Mouse (Mus musculus) heart, postnatal 36 days (tissue): ENCODE results near the gene Kctd5. TPM values are rescaled to one million over a fixed set of nuclear protein-coding genes. Genes with fewer than 3 reads are reported as not detected.

Source experiments
- DNase-seq, 2 experiments: peaks; one replicate each; pipeline ENCODE4 v3.0.0; 2021 to 2022
- intact Hi-C: fragments of 180-260 bp; cut with DNase I; formaldehyde crosslinking; loops from one replicate; pipeline ENCODE4 v1.15.1; 2025
- total RNA-seq, 2 experiments: library from RNA; stranded (reverse); gene quantifications; 2 replicates each; pipeline ENCODE4 v1.2.3; 2021

Kctd5 gene
- total RNA-seq, 2 experiments from 2014 or later = 8.8 to 11.4 TPM

DNA sequence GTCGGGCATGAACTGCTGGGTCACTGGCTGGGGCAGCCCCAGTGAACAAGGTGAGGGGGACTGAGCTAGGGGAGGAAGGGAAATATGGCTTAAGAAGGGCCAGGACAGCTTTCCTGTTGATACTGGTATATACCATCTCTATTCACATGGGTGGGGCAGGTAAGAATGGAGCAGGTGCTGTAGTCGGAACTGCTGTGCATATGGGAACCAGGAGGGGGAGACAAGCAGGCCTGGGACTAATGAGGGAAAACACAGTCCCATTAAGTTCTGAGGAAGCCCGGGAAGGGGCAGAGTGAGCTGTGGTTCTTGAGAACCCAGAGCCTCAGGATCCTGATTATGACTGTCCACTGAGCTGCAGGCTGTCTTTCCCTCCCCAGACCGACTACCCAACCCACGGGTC is 28.8 kb downstream of the Kctd5 start:
- intact Hi-C loops = no loop called here
- DNase-seq = no peak

DNA sequence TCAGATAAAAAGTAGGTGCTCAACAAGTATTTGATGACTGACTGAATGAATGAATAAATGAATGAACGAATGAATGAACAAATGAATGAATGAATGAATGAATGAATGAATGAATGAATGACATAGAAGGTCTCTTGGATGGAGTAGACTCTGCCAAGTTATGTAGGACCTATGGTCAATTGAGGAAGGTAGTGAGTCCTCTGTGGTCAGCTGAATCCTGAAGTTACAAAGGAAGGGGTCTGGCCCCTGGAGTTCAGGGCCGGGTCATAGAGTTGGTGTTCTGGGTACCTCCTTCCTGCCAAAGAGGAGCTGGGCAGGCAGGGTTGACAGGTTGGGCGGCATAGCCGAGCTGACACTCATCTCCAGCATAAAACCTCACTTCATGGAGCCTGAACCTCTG is 35.4 kb downstream of the Kctd5 start, which contains the start of gene Prss27:
Gene Prss27 (plus strand): TSS at position 301 of the 400 bp plus-strand sequence.
- intact Hi-C loops = no loop called here
- DNase-seq = no peak

DNA sequence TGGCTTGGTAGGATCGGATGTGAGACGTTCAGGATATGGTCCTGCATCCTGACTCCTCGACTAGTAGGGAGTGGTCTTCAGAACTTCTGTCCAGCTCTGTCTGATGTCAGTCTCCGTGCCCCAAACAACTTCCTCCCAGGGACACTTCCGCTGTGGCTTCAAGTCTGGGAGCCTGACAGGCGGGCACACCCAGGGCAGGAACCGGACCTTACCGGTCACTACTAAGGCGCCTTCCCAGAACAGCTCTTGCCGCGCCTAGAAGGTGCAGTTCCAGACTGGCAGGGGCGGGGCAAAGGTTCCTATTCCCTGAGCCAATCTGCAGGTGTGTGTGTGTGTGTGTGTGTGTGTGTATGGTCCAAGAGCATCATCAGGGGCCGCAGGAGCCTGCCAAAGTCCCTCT is 35.9 kb downstream of the Kctd5 start:
- intact Hi-C loops = no loop called here
- DNase-seq = no peak

DNA sequence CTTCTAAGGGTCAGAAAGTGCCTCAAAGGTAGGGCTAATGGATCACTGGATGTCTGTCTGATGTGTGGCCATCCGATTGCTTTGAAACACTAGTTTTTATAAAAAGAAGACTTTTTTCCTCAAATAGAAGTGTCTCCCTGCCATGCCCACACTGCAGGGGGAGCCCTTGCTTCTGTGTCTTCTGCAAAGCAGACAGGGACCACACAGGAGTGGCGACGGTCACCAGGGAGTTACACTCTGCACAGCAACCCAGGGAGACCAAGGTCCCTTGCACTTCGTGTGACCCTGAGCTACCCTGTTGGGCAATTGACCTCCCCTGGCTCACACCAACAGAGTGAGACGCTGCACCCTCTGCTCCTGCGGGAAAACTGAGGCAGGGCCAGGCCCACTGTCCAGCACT is 36.3 kb downstream of the Kctd5 start:
- DNase-seq = no peak
- intact Hi-C loops = no loop called here

DNA sequence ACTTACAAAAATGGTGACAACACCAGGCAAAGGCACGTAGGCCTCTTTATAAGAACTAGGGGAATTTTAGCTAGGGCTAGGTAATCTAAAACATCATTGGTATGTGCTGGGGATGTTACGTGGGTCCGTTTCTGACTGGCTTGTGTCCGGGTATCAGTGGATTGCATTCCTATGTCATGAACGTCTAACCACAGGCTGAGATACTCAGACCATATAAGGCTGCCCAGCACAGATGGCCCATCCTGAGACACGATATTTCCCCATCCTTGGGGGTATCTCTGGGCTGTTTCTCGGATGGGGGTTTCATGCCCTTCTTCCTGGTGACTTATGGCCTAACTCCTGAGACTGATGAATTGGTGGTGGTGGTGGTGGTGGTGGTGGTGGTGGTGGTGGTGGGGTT is 38.2 kb downstream of the Kctd5 start:
- intact Hi-C loops = no loop called here

DNA sequence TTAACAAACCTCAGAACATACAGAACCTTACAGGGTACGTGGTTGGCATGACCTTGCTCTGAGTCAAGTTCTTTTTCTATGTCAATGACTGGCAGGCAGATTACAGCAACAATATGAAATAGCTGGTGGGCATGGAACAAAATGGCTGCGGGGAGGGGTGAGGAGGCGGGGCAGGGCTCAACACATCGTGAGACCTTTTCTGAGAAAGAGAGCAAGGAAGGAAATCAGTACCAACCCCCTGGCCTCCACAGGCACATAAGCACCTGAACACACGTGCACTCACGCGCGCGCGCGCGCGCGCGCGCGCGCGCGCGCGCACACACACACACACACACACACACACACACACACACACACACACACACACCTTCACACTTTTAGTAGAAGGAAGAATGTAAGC is 42.7 kb downstream of the Kctd5 start:
- DNase-seq = no peak
- intact Hi-C loops = no loop called here

More for the DNA sequence above, 38.2 kb downstream of the Kctd5 start:
- DNase-seq = no peak

DNA sequence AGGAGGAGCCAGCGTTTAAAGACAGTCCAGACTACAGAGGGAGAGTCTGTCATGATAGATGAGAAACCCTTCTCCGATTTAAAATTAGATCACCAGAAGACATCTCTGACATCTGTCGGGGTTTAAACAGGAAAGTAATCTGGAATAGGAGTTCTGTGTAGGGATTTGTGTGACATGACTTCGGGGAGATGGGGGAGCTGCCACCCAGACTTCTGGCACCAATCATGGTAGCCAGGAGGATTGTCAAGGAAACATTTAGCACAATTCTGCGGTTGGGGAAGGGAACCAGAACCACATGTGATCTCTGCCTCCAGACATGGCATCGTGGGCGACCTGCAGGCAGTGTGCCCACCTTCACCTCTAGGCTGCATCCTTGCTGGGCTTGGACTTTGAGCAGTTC is 43.8 kb downstream of the Kctd5 start:
- intact Hi-C loops = no loop called here
- DNase-seq = no peak

DNA sequence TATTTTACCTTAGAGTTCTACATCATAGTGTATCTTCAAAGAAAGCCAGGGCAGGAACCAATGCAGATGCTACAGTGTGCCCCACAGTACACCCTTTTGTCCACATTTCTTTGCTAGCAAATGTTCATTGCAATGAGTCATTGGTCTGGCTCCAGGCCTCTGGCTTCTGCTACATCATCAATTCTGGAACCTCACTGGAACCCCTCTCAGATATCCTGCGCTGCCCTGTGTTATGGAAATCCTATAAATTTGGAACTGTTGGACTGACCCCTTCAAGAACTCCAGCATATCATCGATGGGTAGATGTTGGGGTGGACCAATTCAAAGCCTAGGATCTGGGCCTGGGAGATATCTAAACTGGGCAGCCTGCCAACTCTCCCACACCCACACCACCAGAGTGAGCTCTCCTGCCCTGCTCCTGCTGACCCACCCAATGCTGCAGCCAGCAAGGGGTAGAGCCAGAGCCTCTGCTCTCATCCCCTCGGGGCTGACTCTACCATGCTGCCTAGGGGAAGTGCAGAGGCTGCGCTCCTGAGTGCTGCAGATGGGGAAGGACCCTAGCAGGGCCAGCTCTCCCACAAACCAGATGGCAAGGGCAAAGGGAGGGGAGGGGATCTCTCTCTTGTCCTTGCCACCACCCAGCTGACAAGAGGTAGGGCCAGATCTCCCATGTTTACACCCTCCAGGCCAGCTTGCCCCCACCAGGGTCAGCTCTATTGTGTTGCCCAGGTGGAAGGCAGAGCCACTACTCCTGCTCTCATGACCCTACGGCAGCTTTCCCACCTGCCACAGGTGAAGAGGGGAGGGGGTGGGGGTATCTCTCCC is 51.7 kb downstream of the Kctd5 start:
- intact Hi-C loops = no loop called here
- DNase-seq = peak; percentile 14 to 16

DNA sequence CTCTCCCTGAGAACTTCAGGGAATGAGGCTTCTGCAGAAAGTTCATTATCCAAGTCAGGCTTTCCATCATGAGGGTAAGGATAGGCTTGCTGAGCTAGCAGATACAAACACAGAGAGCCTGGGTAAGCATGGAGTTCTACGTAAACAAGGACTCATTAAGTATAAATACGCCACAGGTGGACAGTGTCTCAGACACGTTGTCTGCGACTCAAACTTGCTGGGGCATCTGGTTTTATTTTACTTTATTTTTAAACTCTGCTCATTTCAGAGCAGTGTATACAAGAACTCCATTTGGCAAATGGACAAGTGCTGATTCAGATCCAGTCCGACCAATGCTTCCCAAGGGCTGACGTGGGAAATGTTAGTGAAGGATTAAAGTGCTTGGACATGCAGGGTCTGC is 52.6 kb downstream of the Kctd5 start:
- no peak for DNase-seq
- intact Hi-C loops = no loop called here

DNA sequence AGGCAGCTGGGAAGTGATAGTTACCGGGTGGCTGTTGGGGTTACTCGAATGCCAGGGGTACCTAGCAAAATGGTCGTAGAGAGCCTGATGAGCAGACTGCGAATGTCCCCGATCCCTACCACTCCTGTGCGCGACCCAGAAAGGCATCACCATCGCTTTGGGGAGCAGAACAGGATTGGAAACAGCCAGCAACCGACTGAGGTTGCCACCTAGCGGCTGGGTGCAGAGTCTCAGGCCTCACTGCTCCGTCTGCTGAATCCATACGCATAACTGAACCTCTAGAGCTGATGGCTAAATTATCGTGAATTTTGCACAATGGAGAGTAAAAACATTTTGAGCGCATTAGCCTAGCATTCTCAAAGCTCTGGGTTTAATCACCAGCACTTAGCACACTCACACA is 57.6 kb downstream of the Kctd5 start:
- DNase-seq = peak in 1 of 2 experiments; percentile 28
- intact Hi-C loops = loop anchor here (5.0 kb wide), 1 partner anchor 48 kb away; no protein-coding TSS in a partner anchor

DNA sequence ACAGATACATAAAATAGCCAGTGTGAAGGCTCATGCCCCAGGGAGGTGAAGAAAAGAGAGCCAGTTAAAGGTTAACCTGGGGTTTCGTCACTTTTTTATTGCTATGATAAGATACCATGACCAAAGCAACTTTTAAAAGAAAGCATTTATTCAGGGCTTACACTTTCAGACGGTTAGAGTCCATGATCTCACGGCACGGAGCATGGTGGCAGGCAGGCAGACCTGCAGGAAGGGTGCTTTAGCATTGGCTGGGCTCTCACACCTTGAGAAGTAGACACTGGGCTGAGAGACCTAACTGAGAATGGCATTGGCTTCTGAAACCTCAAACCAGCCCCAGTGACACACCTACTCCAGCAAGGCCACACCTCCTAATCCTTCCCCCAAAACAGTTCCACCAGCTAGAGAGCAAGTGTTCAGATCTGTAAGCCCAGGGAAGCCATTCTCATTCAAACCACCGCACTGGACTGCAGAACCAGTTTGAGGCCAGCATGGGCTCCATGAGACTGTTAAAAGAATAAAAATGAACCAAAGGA is 58.8 kb downstream of the Kctd5 start:
- intact Hi-C loops = no loop called here
- DNase-seq = no peak

DNA sequence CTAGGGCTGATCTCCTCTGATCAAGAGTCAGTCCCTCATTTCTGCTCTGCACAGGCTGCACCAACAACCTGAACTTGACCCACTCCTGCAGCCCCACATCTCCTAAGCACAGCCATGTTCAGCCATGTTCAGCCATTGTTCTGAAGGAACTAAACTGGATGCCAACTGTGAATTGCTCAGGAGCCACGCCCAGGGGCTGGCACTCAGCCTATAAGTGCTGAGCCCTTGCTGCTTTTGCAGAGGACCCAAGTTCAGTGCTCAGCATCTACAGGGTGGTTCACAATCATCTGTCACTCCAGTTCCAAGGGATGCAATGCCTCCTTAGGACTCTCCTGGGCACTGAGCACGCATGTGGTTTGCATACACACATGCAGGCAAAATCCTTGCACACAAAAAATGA is 60.4 kb downstream of the Kctd5 start:
- no peak for DNase-seq
- intact Hi-C loops = no loop called here

DNA sequence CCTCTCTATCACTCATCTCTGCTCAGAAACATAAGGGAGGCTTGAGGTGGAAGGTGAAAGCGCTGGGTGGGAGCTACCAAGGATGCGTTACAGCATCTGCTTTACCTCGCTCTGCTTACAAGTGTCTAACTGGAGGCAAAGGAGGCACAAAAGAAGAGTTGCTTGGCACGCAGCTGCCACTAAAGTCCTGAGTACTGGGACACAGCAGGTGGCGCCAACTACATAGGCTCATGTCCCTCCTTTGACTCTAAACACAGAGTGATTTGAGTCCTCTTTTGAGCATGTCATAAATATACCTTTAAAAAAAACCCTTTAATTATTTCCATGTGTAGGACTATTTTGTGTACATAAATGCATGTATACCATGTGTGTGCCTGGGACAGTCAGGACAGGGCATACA is 63.7 kb downstream of the Kctd5 start:
- no peak for DNase-seq
- intact Hi-C loops = no loop called here

DNA sequence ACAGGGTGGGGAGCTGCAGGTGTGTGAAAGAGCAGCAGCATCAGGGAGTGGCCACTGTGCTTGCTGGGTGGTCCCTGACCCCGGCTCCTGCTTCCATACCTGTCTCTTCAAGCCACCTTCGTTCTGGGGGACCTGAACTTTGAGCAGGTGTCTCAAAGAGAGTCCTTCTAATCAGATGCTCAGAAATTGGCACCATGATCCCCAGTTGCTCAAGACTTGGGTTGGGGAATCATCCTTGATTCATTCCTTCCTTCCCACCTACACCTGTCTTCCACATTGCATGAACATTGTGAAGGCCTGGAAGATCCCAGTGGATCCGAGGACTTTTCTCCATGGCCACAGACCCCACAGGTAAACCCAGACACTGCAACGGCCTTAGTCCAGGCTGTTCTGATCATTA is 65.2 kb downstream of the Kctd5 start:
- intact Hi-C loops = no loop called here
- DNase-seq = no peak

DNA sequence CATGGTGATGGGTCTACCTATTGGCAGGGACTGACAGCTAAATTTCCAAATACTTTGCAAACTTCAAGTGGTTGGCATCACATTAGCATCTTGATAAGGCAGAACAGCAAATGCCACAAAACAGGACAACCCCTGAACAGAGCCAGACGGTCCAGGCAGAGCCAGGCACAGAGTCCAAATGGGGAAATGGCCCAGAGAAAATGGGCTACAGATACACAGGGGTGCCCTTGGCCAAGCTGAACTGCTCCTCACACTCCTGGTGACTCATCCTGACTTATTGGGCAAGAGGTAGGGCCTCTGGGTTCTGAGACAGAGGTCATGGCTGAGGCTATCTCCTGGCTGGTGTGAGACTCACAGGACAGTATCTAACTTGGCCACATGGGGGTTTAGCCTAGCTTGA is 65.9 kb downstream of the Kctd5 start:
- DNase-seq = no peak
- intact Hi-C loops = no loop called here

DNA sequence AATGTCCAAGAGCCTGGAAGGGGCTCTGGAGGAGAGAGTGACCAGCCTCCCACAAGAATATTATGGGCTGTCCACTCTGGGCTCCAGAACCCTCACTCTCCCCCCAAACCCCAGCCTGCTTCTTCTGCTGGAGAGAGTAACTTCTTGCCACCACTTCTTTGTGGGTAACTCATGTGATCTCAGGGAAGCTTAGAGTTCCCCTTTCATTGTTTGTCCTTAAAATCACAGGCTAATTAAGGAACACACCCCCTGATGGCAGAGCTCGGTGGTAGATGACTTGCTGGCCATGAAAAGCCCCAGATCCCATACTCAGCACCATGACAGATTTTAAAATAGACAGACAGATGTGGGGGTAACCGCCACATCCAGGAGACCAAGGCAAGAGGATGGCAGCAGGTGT is 66.4 kb downstream of the Kctd5 start:
- DNase-seq = no peak
- intact Hi-C loops = no loop called here

DNA sequence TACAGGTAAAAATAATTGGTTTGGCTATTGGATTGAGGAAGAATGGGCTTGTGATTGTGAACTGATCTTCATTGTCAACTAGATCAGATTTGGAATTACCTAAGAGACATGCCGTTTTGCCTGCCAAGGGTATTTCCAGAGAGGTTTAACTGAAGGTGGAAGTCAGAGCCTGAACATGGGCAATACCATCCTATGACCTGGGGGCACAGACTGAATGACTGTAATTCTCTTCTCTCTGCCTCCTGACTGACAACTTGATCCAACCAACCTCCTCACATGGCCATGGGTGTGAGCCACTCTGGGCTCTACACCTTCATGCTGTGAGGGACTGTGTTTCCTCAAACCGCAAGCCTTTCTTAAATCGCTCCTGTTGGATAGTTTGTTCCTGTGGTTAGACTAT is 68.2 kb downstream of the Kctd5 start:
- DNase-seq = no peak
- intact Hi-C loops = no loop called here

DNA sequence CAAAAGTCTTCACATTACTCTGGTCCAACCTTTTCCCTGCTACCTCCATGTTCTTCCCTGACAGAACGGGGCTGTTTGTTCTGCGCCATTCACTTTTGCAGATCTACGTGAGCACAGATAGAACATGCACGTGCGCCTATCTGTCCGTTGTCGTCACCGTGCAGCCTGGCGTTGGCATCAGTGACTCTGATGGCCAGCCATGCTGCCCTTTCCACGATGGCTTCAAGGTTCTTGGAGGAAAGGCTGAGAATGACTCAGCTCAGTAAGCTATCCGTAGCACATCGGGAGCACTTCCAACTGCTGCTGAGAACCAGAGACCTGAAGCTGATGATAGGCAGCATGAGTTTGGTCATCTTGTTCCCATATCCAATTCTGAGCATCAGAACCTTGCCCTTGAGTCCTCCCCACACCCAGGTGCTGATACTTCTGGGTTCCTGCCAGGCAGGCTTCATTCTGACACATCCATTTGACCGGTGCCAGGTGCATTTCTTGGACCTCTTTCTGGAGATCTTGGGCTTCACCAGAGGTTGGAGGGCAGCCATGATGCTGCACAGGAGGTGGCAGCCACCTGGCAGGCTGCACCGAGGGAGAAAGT is 69.1 kb downstream of the Kctd5 start:
- intact Hi-C loops = no loop called here
- DNase-seq = no peak

DNA sequence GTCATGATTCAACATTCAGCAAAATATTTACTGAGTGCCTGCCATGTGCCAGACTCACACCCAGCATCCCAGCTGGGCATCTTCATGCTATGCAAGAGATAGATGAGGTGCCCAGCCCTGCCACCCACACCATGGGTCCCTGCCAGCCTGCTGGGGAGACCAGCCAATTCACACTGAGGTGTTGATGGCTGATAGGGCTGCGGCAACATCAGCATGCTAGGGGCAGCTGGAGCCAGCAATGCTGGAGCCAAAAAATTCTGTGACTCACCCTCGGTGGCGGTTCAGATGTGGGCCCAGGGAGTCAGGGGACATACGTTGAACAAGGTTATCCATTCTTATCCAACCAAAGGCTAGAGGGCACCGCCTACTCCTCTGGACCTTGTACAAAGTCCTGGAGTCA is 72.9 kb downstream of the Kctd5 start:
- DNase-seq = peak; percentile 63 to 73
- intact Hi-C loops = no loop called here

DNA sequence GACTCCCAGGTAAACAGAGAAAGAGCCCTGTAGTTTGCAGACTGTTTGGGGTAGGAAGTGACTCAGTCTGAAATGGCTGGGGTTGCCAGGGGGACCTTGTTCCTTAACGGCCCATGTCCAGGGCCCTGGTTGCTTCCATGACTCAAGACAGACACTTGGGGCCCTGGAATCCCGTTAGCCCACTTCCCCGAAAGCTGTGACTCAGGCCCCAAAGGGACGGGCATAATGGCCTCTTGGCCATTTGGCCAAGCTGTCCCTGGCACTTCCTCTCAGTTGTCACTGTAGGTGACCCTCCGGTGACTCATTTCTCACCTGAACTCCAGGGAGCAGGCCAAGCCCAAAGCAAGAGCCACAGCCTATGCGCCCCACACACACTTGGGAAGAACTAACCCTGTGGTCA is 74.9 kb downstream of the Kctd5 start:
- intact Hi-C loops = no loop called here
- DNase-seq = no peak

DNA sequence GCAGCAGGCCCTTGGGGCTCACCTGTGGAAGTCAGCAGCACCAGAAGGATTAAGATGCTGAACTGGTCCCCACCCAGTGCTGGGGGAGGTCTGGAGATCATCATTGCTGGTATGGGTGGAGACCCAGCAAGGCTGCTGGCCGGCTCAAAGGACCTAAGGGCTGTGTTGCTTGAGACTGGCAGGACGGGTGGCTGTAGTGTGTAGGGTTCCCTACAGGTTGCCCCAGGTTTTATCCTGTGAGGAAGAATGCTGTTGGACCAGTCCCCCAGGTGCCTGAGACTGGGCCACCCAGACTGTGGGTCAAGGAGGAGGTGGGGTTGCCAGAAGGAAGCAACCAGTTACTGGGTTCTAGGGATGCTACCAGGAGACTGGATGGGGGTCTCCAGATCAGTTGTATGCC is 75.4 kb downstream of the Kctd5 start, which contains the start of gene Prss22:
Gene Prss22 (minus strand): TSS at position 200 of the 400 bp plus-strand sequence.
- intact Hi-C loops = no loop called here
- DNase-seq = no peak
